Mouse (Mus musculus) monocyte, adult 59 days (primary cell): ENCODE data around the gene Ttc27. TPM values are rescaled to one million over a fixed set of nuclear protein-coding genes. Genes with fewer than 3 reads are reported as not detected.

Experiments
- total RNA-seq, 2 experiments: library from RNA; stranded (reverse); gene quantifications; one replicate each; pipeline ENCODE4 v1.2.4; 2023

Gene Ttc27
- 10 to 100 TPM; 10.8 to 12.1 TPM for total RNA-seq

GRCm38 (mm10) chr17:74717618-74718151 lies at the start of gene Ttc27:
Gene Ttc27 (plus strand): TSS chr17:74717732.

Other genes with a start within 250 kb of the Ttc27 start
- 10 to 100 TPM; 35.8 to 65.6 TPM for gene Yipf4, start 228.2 kb upstream of the Ttc27 start, total RNA-seq
- 100 to 1,000 TPM; 165 to 186 TPM for gene Birc6, start 189.4 kb upstream of the Ttc27 start, total RNA-seq